Mouse (Mus musculus) hindbrain, embryonic 10.5 days (tissue): Measurements from ENCODE around the gene Cenpm. TPM values are rescaled to one million over a fixed set of nuclear protein-coding genes. Genes with fewer than 3 reads are reported as not detected.

Experiments used
- DNase-seq: peaks from one replicate; pipeline ENCODE4 v3.0.0-alpha.2; 2017; ENCODE audit warnings: low spot score
- H3K27ac ChIP-seq: fragments of 300-500 bp; sonication (generic); 2 replicates; pipeline ENCODE4 v1.5.1; 2016; ENCODE audit warnings: mild to moderate bottlenecking, moderate library complexity
- H3K27me3 ChIP-seq: fragments of 300-500 bp; sonication (generic); 2 replicates; pipeline ENCODE4 v1.6.1; 2016; ENCODE audit warnings: mild to moderate bottlenecking; ENCODE audit not compliant: poor library complexity, insufficient read depth, severe bottlenecking
- H3K36me3 ChIP-seq: fragments of 300-500 bp; sonication (generic); 2 replicates; pipeline ENCODE4 v1.6.1; 2016; ENCODE audit warnings: mild to moderate bottlenecking, moderate library complexity
- H3K4me1 ChIP-seq: fragments of 300-500 bp; sonication (generic); replicated peaks from 2 replicates; pipeline ENCODE4 v1.6.1; 2016; ENCODE audit warnings: mild to moderate bottlenecking
- H3K4me3 ChIP-seq: fragments of 300-500 bp; sonication (generic); 2 replicates; pipeline ENCODE4 v1.5.1; 2016; ENCODE audit warnings: mild to moderate bottlenecking, moderate library complexity
- H3K9me3 ChIP-seq: fragments of 300-500 bp; sonication (generic); 2 replicates; pipeline ENCODE4 v1.6.1; 2016; ENCODE audit warnings: mild to moderate bottlenecking, moderate library complexity
- WGBS: fragments of 180-500 bp; shearing (Covaris S2); methylation state at CpG from one replicate; pipeline ENCODE4 v1.1.7; 2016; 5-methylcytosine and 5-hydroxymethylcytosine counted together
- polyA plus RNA-seq: library from polyadenylated mRNA; unstranded; fragments of >200 nt; fragmentation: Nextera tagmentation; extraction: Ambion mirVana; gene quantifications from 2 replicates; pipeline ENCODE4 v1.2.1, GENCODE M21; 2016

Cenpm gene
- polyA plus RNA-seq, 1 experiment from 2014 or later = 92.6 TPM

GRCm38 (mm10) chr15:82232651-82233050 is 11.9 kb downstream of the Cenpm start:
- Histone ChIP-seq H3K36me3 (peaks cover 21% of the 10 kb centered on the region), H3K9me3 (no peaks in the 10 kb centered on the region), H3K4me3 (no peak overlapping the region), H3K27me3 (no peaks in the 10 kb centered on the region), H3K4me1 (peaks cover 29% of the 10 kb centered on the region), H3K27ac (no peak overlapping the region)
- DNase-seq = no peak
- WGBS = 73% methylated on average over 4 of the region's 4 CpGs

- Histone ChIP-seq H3K4me1 (peaks cover 29% of the 10 kb centered on the region), H3K4me3 (no peak overlapping the region), H3K36me3 (peaks cover 21% of the 10 kb centered on the region), H3K27ac (no peak overlapping the region), H3K9me3 (no peaks in the 10 kb centered on the region), H3K27me3 (0 out of 2 replicates have a peak, but pooled peaks cover under 1% of the 10 kb centered on the region)
- no peak for DNase-seq
- 71% methylated on average over 11 of the region's 11 CpGs for WGBS
Measured at GRCm38 (mm10) chr15:82231591-82232378, 12.8 kb downstream of the Cenpm start.

GRCm38 (mm10) chr15:82231100-82231499 is 13.4 kb downstream of the Cenpm start:
- H3K4me3 ChIP-seq = no peak overlapping the region
- 79% methylated on average over 4 of the region's 4 CpGs for WGBS
- H3K27me3 ChIP-seq = peaks cover 8% of the 10 kb centered on the region
- peaks cover 21% of the 10 kb centered on the region for H3K36me3 ChIP-seq
- H3K27ac ChIP-seq = no peak overlapping the region
- no peak for DNase-seq
- H3K4me1 ChIP-seq = peaks cover 29% of the 10 kb centered on the region
- no peaks in the 10 kb centered on the region for H3K9me3 ChIP-seq

- Histone ChIP-seq H3K9me3 (no peaks in the 10 kb centered on the region), H3K27ac (peak overlapping the region; percentile 41), H3K4me1 (peaks cover 26% of the 10 kb centered on the region), H3K27me3 (peaks cover 17% of the 10 kb centered on the region), H3K36me3 (peaks cover 21% of the 10 kb centered on the region), H3K4me3 (no peak overlapping the region)
- 64% methylated on average over 6 of the region's 6 CpGs for WGBS
- DNase-seq = no peak
Measured at GRCm38 (mm10) chr15:82230098-82230611, 14.4 kb downstream of the Cenpm start.

GRCm38 (mm10) chr15:82229542-82230045 is 15.0 kb downstream of the Cenpm start:
- peak overlapping the region; percentile 41 for H3K27ac ChIP-seq
- no peak overlapping the region for H3K4me3 ChIP-seq
- peaks cover 19% of the 10 kb centered on the region for H3K36me3 ChIP-seq
- WGBS = 43% methylated on average over 11 of the region's 11 CpGs
- no peaks in the 10 kb centered on the region for H3K9me3 ChIP-seq
- no peak for DNase-seq
- peaks cover 23% of the 10 kb centered on the region for H3K27me3 ChIP-seq
- peaks cover 30% of the 10 kb centered on the region for H3K4me1 ChIP-seq

- DNase-seq = no peak
- H3K4me1 ChIP-seq = peaks cover 46% of the 10 kb centered on the region
- WGBS = 89% methylated on average over 5 of the region's 5 CpGs
- peaks cover 54% of the 10 kb centered on the region for H3K27me3 ChIP-seq
- no peak overlapping the region for H3K27ac ChIP-seq
- no peak overlapping the region for H3K4me3 ChIP-seq
- H3K36me3 ChIP-seq = no peaks in the 10 kb centered on the region
- H3K9me3 ChIP-seq = no peaks in the 10 kb centered on the region
Measured at GRCm38 (mm10) chr15:82225769-82226168, 18.8 kb downstream of the Cenpm start.

GRCm38 (mm10) chr15:82224602-82225215 is 19.8 kb downstream of the Cenpm start:
- H3K4me1 ChIP-seq = peaks cover 44% of the 10 kb centered on the region
- 37% methylated on average over 7 of the region's 7 CpGs for WGBS
- no peaks in the 10 kb centered on the region for H3K36me3 ChIP-seq
- no peaks in the 10 kb centered on the region for H3K9me3 ChIP-seq
- H3K27me3 ChIP-seq = peaks cover 58% of the 10 kb centered on the region
- peak overlapping the region; percentile 50 for H3K4me3 ChIP-seq
- no peak overlapping the region for H3K27ac ChIP-seq
- DNase-seq = no peak

- WGBS = 1% methylated on average over 44 of the region's 44 CpGs
- Histone ChIP-seq H3K27me3 (peaks cover 61% of the 10 kb centered on the region), H3K27ac (peak within 1 kb of the TSS; percentile 69), H3K4me3 (peak within 1 kb of the TSS; percentile 50), H3K9me3 (no peaks in the 10 kb centered on the region), H3K36me3 (no peaks in the 10 kb centered on the region), H3K4me1 (peaks cover 45% of the 10 kb centered on the region)
- DNase-seq = no peak
Measured at GRCm38 (mm10) chr15:82223657-82224601, 20.6 kb downstream of the Cenpm start, which contains the start of gene Tnfrsf13c. TSS of gene Tnfrsf13c (minus strand) at chr15:82224369.

- Histone ChIP-seq H3K4me1 (peaks cover 49% of the 10 kb centered on the region), H3K36me3 (no peaks in the 10 kb centered on the region), H3K4me3 (peak overlapping the region; percentile 50; the same call in 1 of the 2 replicates), H3K27me3 (peaks cover 67% of the 10 kb centered on the region), H3K9me3 (no peaks in the 10 kb centered on the region), H3K27ac (no peak overlapping the region; the same call in 1 of the 2 replicates)
- no peak for DNase-seq
- 55% methylated on average over 7 of the region's 7 CpGs for WGBS
Measured at GRCm38 (mm10) chr15:82223251-82223650, 21.3 kb downstream of the Cenpm start.

- Histone ChIP-seq H3K27ac (peak overlapping the region; percentile 73), H3K36me3 (no peaks in the 10 kb centered on the region), H3K9me3 (no peaks in the 10 kb centered on the region), H3K4me1 (peaks cover 65% of the 10 kb centered on the region), H3K4me3 (no peak overlapping the region), H3K27me3 (peaks cover 78% of the 10 kb centered on the region)
- no peak for DNase-seq
- WGBS = 65% methylated on average over 14 of the region's 14 CpGs
Measured at GRCm38 (mm10) chr15:82221104-82221860, 23.3 kb downstream of the Cenpm start.

GRCm38 (mm10) chr15:82220003-82220675 is 24.4 kb downstream of the Cenpm start:
- Histone ChIP-seq H3K27me3 (peaks cover 78% of the 10 kb centered on the region), H3K4me1 (peaks cover 74% of the 10 kb centered on the region), H3K27ac (no peak overlapping the region), H3K36me3 (no peaks in the 10 kb centered on the region), H3K4me3 (no peak overlapping the region), H3K9me3 (no peaks in the 10 kb centered on the region)
- 57% methylated on average over 12 of the region's 12 CpGs for WGBS
- DNase-seq = no peak
